Mouse (Mus musculus): ENCODE measurements around the gene Gm38393.

Gene Gm38393

DNA sequence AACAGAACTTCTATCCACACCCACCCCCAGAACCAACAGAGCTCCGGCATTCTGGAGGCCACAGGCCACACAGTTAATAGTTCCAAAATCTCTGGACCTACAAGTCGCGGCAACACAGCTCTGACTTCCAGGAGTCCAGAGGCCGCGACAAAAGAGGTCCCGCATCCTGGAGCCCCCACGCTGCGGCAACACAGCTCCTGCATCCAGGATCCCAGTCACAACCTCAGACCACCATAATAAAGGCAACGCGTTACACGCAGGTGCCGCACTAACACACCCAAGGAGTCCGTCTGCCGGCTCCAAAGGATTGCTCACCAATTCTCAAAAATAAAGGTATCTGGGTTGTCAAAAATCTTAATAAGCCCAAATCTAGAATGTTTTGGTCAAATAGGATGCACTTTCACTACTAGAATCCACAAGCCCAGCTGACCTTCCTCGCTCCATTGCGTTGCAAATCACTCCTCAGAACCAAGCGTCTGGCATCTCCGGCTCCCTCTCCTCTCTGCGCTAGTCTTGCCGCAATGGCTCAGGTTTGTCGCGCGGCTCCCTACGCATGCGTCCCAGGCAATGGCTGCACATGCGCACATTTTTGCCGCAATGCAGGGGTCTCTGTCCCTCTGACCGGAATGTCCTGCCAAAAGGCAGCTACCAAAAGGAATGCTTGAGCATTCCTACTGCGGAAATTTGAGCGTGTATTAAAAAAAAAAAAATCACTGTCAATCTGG, at the start of gene Gm38393, which contains the start of gene Snurf:
Gene Gm38393 (minus strand): TSS at position 459 of the 725 bp plus-strand sequence.
Gene Snurf (minus strand): TSS at position 444 of the 725 bp plus-strand sequence.
- in situ Hi-C loops (cut with MboI; ENCODE audit: unreplicated experiment in 2 of 2): no loop called here

DNA sequence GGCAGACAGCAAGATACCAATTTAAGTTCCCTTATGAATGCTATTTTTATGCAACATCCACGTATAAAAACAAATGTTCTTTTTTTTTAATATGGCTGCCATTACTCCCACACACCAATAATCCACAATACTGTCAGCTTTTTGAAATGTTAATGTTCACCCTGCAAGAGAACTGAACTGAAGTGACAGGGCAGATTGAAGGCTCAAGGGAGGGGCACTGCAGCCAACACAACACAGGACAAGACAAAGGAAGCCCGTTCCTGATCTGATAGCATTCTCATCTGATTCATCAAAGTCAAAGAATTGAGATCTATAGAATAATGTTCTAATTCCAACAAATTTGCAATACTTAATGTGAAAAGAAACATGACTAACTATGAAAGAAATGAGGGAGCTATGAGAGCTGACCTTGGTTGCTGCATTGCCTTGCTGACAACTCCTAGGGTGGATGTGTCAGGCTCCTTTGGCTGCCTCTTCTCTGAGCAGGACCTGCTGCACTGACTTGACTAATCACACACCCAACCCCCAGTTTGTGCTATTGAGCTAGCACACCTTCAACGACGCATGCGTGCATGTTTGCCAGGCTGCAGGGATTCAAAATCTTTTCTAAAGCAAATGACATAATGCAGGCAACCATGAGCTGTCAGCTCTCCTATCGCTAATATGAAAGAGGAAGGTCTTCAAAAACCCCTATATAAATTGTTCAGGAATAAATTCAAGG, 42.8 kb upstream of the Gm38393 start:
- in situ Hi-C loops (cut with MboI; ENCODE audit: unreplicated experiment in 2 of 2): no loop called here

DNA sequence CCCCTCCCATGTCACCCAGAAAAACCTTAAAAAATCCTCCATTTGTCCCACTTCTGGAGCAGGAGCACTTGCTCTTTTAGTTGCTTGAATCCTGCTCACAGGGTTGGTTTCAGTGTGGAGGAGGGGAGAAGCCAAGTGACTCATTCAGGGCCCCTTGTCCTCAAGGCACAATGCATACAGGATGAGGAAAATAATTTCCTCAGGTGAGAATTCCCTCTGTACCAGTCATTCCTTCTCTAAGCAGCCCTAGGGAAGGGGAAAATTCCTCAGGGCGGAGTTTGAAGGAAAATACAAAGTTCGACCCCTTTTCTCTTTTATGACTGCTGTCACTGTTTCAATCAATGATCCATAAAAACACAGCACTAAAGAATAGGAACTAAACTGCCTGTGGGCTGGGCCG, 8.3 kb upstream of the Gm38393 start:
- in situ Hi-C loops (cut with MboI; ENCODE audit: unreplicated experiment in 2 of 2): no loop called here

DNA sequence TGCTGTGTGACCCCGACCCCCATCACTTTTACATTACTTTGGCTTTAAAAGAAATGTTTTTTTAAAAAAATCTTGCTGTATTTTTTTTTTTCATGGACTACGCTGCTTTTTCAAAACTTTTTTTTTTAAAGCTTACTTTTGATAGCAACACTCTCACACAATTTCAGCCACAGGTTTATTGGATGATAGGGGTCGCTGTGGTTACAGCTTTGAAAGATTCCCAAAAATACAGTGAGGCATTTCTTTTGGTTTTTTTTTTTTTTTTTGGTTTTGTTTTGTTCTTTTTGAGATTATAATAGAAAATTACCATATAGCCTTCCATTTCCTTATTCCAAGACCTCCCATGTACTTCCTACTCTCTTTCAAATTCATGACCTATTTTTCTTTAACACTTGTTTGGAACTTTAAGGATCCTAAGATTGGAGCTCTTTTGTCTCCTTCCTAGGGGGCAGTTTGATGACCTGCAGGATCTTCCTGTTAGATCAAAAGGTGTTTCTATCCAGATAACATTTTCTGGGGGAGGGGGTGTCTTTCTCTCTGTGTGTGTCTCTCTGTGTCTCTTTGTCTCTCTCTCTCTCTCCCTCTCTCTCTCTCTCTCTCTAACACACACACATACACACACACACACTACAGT, 3.0 kb upstream of the Gm38393 start:
- in situ Hi-C loops (cut with MboI; ENCODE audit: unreplicated experiment in 2 of 2): no loop called here

DNA sequence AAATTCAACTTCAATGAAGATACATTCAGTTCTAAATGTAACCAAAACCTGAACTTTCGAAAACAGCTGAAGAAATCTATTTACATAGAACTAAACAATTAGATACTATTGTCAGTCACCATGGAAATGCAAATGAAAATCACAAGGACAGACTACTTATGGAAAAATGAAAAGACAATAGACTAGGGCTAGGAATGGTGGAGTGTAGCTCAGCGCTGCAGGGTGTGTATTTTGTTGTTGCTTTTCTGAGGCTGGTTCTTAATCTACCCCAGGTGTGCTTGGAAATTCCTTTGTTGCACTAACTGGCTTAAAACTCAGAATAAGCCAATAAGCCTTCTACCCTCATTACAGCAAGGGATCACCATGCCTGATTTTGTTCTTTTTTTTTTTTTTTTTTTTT, 1.4 kb upstream of the Gm38393 start:
- in situ Hi-C loops (cut with MboI; ENCODE audit: unreplicated experiment in 2 of 2): no loop called here

DNA sequence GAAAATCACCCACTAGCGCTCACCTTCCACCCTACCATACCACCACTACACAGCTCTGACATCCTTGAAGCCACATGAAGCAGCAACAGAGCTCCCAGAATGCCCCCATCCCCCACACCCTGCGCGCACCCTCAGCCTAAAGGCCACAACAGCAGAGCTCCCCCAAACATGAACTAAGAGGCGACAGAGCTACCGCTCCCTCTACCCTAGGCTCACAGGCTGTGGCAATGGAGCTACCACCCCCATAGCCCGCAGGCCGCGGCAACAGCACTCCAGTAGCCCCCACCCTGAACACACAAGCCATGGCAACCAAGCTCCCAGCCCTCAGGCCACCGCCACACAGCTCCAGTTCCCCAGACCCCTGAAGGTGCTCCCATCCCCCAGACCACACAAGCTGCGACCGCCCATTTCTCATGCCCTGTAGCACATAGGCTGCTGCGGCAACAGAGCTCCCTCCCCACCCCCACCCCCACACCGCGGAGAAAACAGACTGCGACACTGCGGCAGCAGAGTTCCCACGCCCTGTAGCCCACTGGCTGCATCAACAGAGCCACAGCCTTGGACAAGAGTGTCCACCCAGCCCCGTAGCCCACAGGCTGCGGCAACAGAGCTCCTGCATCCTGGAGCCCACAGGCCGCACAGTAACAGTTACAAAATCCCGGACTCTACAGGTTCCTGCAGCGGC, 801 bp downstream of the Gm38393 start:
- in situ Hi-C loops (cut with MboI; ENCODE audit: unreplicated experiment in 2 of 2): no loop called here

DNA sequence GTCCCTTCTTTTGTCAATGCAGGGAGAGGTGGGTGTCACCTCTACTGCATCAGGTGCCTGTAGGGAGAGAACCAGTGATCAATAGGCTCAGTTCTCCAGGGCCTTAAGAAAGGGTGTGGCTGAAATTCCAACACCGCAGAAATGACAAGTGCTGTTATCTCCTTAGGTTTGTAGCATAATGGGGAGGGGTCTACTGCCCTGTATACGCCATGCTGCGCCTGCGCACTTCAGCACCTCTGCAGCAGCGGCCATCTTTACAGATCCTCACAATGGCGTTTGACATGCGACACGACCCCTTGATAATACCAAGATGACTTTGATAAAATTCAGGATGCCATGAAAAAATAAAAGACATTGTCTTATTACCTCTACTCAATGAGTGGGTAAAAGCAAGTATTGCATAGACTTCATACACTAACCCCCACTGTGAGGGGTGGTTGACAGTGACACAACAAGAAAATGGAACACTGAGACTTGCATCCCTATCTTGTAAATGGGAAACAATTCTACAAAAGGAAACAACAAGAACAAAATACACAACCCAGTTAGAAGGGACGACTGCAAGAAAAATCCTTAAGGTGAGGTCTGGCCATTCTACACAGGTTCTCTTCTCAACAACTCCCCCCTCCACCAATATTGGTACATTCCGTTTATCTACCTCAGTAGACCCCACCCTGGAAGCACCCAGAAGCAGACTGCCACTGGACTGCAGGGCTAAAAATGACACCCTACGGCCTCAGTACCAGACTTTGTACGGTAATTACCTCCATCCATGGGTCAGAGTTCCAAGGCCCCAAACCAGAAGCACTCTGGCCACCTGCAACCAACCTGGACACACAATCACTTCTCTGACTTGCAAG, 1.6 kb downstream of the Gm38393 start:
- in situ Hi-C loops (cut with MboI; ENCODE audit: unreplicated experiment in 2 of 2): no loop called here

DNA sequence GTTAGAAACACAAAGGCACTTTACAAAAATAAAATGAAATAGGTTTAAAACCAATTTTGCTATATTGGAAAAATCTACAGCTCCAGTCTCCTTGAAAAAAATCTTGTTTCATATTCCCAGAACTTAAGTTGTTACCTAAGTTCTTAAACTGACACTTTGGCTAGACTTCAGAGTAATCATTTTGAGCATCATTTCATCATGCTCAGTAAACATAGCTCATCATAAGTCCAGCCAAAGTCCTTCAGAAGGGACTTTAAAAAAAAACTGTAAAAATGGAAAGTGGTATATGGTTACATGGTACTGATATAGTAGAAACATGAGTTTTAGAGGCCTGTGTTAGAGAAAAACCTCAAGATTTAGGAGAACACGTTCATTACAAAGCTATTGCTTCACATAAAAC, 26.2 kb downstream of the Gm38393 start:
- in situ Hi-C loops (cut with MboI; ENCODE audit: unreplicated experiment in 2 of 2): no loop called here
